Mouse (Mus musculus) neural tube, embryonic 13.5 days (tissue): ENCODE results near the gene Prl6a1. TPM values are rescaled to one million over a fixed set of nuclear protein-coding genes. Genes with fewer than 3 reads are reported as not detected.

Source experiments
- ATAC-seq: fragments of 200-750 bp; cut with Nextera tagmentation; 2 replicates; pipeline ENCODE4 v1.8.0; 2017; ENCODE audit warnings: low read depth, mild to moderate bottlenecking, moderate TSS enrichment, moderate library complexity
- H3K27ac ChIP-seq: fragments of 300-500 bp; sonication (generic); replicated peaks from 2 replicates; pipeline ENCODE4 v1.5.1; 2015; ENCODE audit warnings: moderate library complexity, mild to moderate bottlenecking, inconsistent platforms
- H3K27me3 ChIP-seq: fragments of 300-500 bp; sonication (generic); 2 replicates; pipeline ENCODE4 v1.6.1; 2015; ENCODE audit warnings: mild to moderate bottlenecking, inconsistent platforms
- H3K36me3 ChIP-seq: fragments of 300-500 bp; sonication (generic); 2 replicates; pipeline ENCODE4 v1.6.1; 2015; ENCODE audit warnings: mild to moderate bottlenecking, inconsistent platforms
- H3K4me1 ChIP-seq: fragments of 300-500 bp; sonication (generic); replicated peaks from 2 replicates; pipeline ENCODE4 v1.6.1; 2015; ENCODE audit warnings: inconsistent platforms
- H3K4me2 ChIP-seq: fragments of 300-500 bp; sonication (generic); 2 replicates; pipeline ENCODE4 v1.6.1; 2015; ENCODE audit warnings: inconsistent platforms, mild to moderate bottlenecking, moderate library complexity
- H3K4me3 ChIP-seq: fragments of 300-500 bp; sonication (generic); 2 replicates; pipeline ENCODE4 v1.5.1; 2015; ENCODE audit warnings: mild to moderate bottlenecking, inconsistent platforms
- H3K9ac ChIP-seq: fragments of 300-500 bp; sonication (generic); 2 replicates; pipeline ENCODE4 v1.6.1; 2015; ENCODE audit warnings: moderate library complexity, mild to moderate bottlenecking, inconsistent platforms
- H3K9me3 ChIP-seq: fragments of 300-500 bp; sonication (generic); 2 replicates; pipeline ENCODE4 v1.6.1; 2016; ENCODE audit warnings: inconsistent platforms
- WGBS: fragments of 180-500 bp; shearing (Covaris S2); methylation state at CpG from one replicate; pipeline ENCODE4 v1.1.7; 2015; 5-methylcytosine and 5-hydroxymethylcytosine counted together
- polyA plus RNA-seq: library from polyadenylated mRNA; unstranded; fragments of >200 nt; fragmentation: Nextera tagmentation; extraction: Ambion mirVana; gene quantifications from 2 replicates; pipeline ENCODE4 v1.2.1, GENCODE M21; 2015

Gene Prl6a1
- not detected in 2 replicates for polyA plus RNA-seq

GRCm38 (mm10) chr13:27312334-27313225 lies at the start of gene Prl6a1:
Prl6a1 (plus strand) TSS chr13:27312627.
- ATAC-seq, result no peak
- WGBS, result 85% methylated on average over 7 of the region's 7 CpGs
- Histone ChIP-seq H3K4me2 (no peak within 1 kb of the TSS), H3K9me3 (no peaks in the 10 kb centered on the region), H3K4me1 (no peaks in the 10 kb centered on the region), H3K4me3 (no peak within 1 kb of the TSS), H3K27me3 (no peaks in the 10 kb centered on the region), H3K27ac (no peak within 1 kb of the TSS), H3K36me3 (no peaks in the 10 kb centered on the region), H3K9ac (no peak within 1 kb of the TSS)

DNA sequence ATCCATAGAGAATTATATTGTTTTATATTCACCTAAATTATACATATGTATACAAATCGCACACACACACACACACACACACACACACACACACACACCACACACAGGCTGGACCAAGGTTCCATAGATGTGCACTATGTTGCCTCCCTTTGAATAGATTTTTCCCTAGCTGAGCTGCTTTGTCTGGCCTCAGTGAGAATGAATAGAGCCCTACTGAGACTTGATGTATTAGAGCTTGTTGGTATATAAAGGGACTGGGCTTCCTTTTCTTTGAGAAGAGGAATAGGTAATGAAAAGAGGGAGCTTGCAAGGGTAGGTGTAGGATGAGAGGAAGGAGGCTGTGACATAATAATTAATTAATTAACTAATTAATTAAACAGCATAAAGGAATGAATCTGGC lies 22.6 kb downstream of the Prl6a1 start:
- Histone ChIP-seq H3K4me3 (no peak overlapping the region), H3K4me1 (no peaks in the 10 kb centered on the region), H3K27ac (no peak overlapping the region), H3K27me3 (no peaks in the 10 kb centered on the region), H3K36me3 (no peaks in the 10 kb centered on the region), H3K4me2 (no peak overlapping the region), H3K9me3 (no peaks in the 10 kb centered on the region), H3K9ac (no peak overlapping the region)
- 56% methylated on average over 1 of the region's 1 CpGs for WGBS
- ATAC-seq, result no peak

- no peak for ATAC-seq
- Histone ChIP-seq H3K36me3 (no peaks in the 10 kb centered on the region), H3K9ac (no peak overlapping the region), H3K4me3 (no peak overlapping the region), H3K27ac (no peak overlapping the region), H3K4me2 (no peak overlapping the region), H3K27me3 (no peaks in the 10 kb centered on the region), H3K9me3 (no peaks in the 10 kb centered on the region), H3K4me1 (no peaks in the 10 kb centered on the region; the same call in 1 of the 2 replicates)
- 56% methylated on average over 3 of the region's 3 CpGs for WGBS
These were observed 30.4 kb downstream of the Prl6a1 start for GRCm38 (mm10) chr13:27342733-27343275.

DNA sequence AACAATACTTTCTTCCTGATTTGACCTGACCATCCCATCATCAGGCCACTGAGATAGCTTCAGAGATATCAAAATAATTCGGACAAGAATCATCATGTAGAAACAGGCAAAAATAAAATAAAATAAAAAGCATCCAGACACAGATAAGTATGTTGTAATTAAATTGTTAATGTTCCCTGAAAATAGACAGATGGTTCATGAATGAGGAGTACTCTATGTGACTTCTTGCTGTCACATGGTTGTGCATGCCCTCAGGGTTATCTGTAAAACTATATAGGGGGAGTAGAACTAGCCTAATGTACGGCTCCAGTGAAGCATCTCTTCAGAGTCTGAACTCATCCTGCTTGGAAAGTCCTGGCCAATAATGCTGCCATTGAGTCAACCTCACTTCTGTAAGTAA lies 32.9 kb downstream of the Prl6a1 start, which contains the start of gene Prl8a2:
Prl8a2 (plus strand) TSS at position 301 of the 400 bp plus-strand sequence.
- H3K36me3 ChIP-seq, result no peaks in the 10 kb centered on the region
- H3K27me3 ChIP-seq, result no peaks in the 10 kb centered on the region
- H3K4me2 ChIP-seq, result no peak within 1 kb of the TSS
- H3K9ac ChIP-seq, result no peak within 1 kb of the TSS
- ATAC-seq, result no peak
- H3K9me3 ChIP-seq, result no peaks in the 10 kb centered on the region
- 73% methylated on average over 2 of the region's 2 CpGs for WGBS
- H3K4me3 ChIP-seq, result no peak within 1 kb of the TSS
- H3K4me1 ChIP-seq, result no peaks in the 10 kb centered on the region; the same call in 1 of the 2 replicates
- H3K27ac ChIP-seq, result no peak within 1 kb of the TSS

Other genes with a start within 250 kb of the Prl6a1 start
- not detected in 2 replicates for gene Prl3d1, start 218.4 kb upstream of the Prl6a1 start, polyA plus RNA-seq
- not detected in 2 replicates for gene Prl3d2, start 190.9 kb upstream of the Prl6a1 start, polyA plus RNA-seq
- not detected in 2 replicates for gene Prl3d3, start 155.8 kb upstream of the Prl6a1 start, polyA plus RNA-seq
- gene Prl3c1, start 116.0 kb upstream of the Prl6a1 start, polyA plus RNA-seq, result not detected in 2 replicates
- not detected in 2 replicates for gene Prl3b1, start 70.8 kb upstream of the Prl6a1 start, polyA plus RNA-seq
- not detected in 2 replicates for gene Prl3a1, start 53.2 kb upstream of the Prl6a1 start, polyA plus RNA-seq
- not detected in 2 replicates for gene Prl8a2, start 33.0 kb downstream of the Prl6a1 start, polyA plus RNA-seq
- gene Prl2b1, start 78.2 kb downstream of the Prl6a1 start, polyA plus RNA-seq, result not detected in 2 replicates
- not detected in 2 replicates for gene Prl8a6, start 126.1 kb downstream of the Prl6a1 start, polyA plus RNA-seq
- gene Prl8a8, start 200.6 kb downstream of the Prl6a1 start, polyA plus RNA-seq, result not detected in 2 replicates